Mouse (Mus musculus) hindbrain, embryonic 14.5 days (tissue): Measurements from ENCODE around the gene A530032D15Rik. TPM values are rescaled to one million over a fixed set of nuclear protein-coding genes. Genes with fewer than 3 reads are reported as not detected.
"Not testable (repeated sequence)": the region's sequence is repeated elsewhere in the genome, so short reads cannot be mapped to it uniquely, and the experiment has no call there.

ENCODE experiments used
- ATAC-seq: fragments of 200-750 bp; cut with Nextera tagmentation; 2 replicates; pipeline ENCODE4 v1.8.0; 2017; ENCODE audit warnings: moderate number of reproducible peaks, mild to moderate bottlenecking, moderate TSS enrichment, moderate library complexity; ENCODE audit not compliant: low FRiP score
- DNase-seq: peaks from one replicate; pipeline ENCODE4 v3.0.0-alpha.2; 2015; ENCODE audit warnings: low spot score
- H3K27ac ChIP-seq: fragments of 300-500 bp; sonication (generic); 2 replicates; pipeline ENCODE4 v1.5.1; 2014; ENCODE audit warnings: mild to moderate bottlenecking, moderate library complexity
- H3K27me3 ChIP-seq: fragments of 300-500 bp; sonication (generic); 2 replicates; pipeline ENCODE4 v1.6.1; 2014; ENCODE audit warnings: mild to moderate bottlenecking, low read length, mixed read lengths; ENCODE audit not compliant: control insufficient read depth, insufficient read depth
- H3K36me3 ChIP-seq: fragments of 300-500 bp; sonication (generic); replicated peaks from 2 replicates; pipeline ENCODE4 v1.6.1; 2014; ENCODE audit not compliant: control insufficient read depth, insufficient read depth
- H3K4me1 ChIP-seq: fragments of 300-500 bp; sonication (generic); replicated peaks from 2 replicates; pipeline ENCODE4 v1.6.1; 2014; ENCODE audit warnings: antibody characterized with exemption, low read length, mixed read lengths; ENCODE audit not compliant: control insufficient read depth, insufficient read depth
- H3K4me2 ChIP-seq: fragments of 300-500 bp; sonication (generic); replicated peaks from 2 replicates; pipeline ENCODE4 v1.6.1; 2014; ENCODE audit warnings: mild to moderate bottlenecking, moderate library complexity
- H3K4me3 ChIP-seq: fragments of 300-500 bp; sonication (generic); replicated peaks from 2 replicates; pipeline ENCODE4 v1.5.1; 2014; ENCODE audit warnings: mild to moderate bottlenecking, low read length
- H3K9ac ChIP-seq: fragments of 300-500 bp; sonication (generic); 2 replicates; pipeline ENCODE4 v1.6.1; 2014
- H3K9me3 ChIP-seq: fragments of 300-500 bp; sonication (generic); 2 replicates; pipeline ENCODE4 v1.6.1; 2016; ENCODE audit warnings: low read length; ENCODE audit not compliant: control insufficient read depth
- WGBS: fragments of 180-500 bp; shearing (Covaris S2); extraction: QIAGEN DNeasy Blood & Tissue Kit; methylation state at CpG from one replicate; pipeline ENCODE4 v1.1.7; 2014; 5-methylcytosine and 5-hydroxymethylcytosine counted together
- polyA plus RNA-seq: library from polyadenylated mRNA; unstranded; fragments of >200 nt; fragmentation: Nextera tagmentation; extraction: Ambion mirVana; gene quantifications from 2 replicates; pipeline ENCODE4 v1.2.1, GENCODE M21; 2014

Gene A530032D15Rik
- polyA plus RNA-seq, 1 experiment from 2014 or later: not detected

- H3K4me2 ChIP-seq, H3K27ac ChIP-seq, H3K4me1 ChIP-seq, H3K4me3 ChIP-seq, H3K9me3 ChIP-seq, DNase-seq, H3K9ac ChIP-seq, ATAC-seq, H3K27me3 ChIP-seq, H3K36me3 ChIP-seq: not testable (repeated sequence)
- 65% methylated on average over 3 of the region's 3 CpGs for WGBS
Observed at GRCm38 (mm10) chr1:85084803-85085202, 24.9 kb downstream of the A530032D15Rik start.

- not testable (repeated sequence) for H3K9ac ChIP-seq, DNase-seq, H3K4me3 ChIP-seq, H3K4me2 ChIP-seq, H3K9me3 ChIP-seq, H3K27me3 ChIP-seq, H3K27ac ChIP-seq, H3K36me3 ChIP-seq, H3K4me1 ChIP-seq, ATAC-seq
- WGBS: 66% methylated on average over 3 of the region's 3 CpGs
Observed at GRCm38 (mm10) chr1:85073099-85073498, 36.6 kb downstream of the A530032D15Rik start.

GRCm38 (mm10) chr1:85071690-85072089 is 38.0 kb downstream of the A530032D15Rik start:
- H3K4me2 ChIP-seq: not testable (repeated sequence)
- 66% methylated on average over 3 of the region's 3 CpGs for WGBS

GRCm38 (mm10) chr1:85035801-85036200 is 73.9 kb downstream of the A530032D15Rik start:
- not testable (repeated sequence) for H3K27ac ChIP-seq, H3K4me1 ChIP-seq, ATAC-seq, H3K9ac ChIP-seq, H3K4me2 ChIP-seq, H3K27me3 ChIP-seq, H3K9me3 ChIP-seq, H3K36me3 ChIP-seq, H3K4me3 ChIP-seq, DNase-seq
- whole genome bisulfite sequencing: 79% methylated on average over 4 of the region's 6 CpGs

More at GRCm38 (mm10) chr1:85071690-85072089, 38.0 kb downstream of the A530032D15Rik start:
- H3K27ac ChIP-seq, H3K4me3 ChIP-seq, H3K4me1 ChIP-seq, H3K9me3 ChIP-seq, H3K9ac ChIP-seq, DNase-seq, ATAC-seq, H3K27me3 ChIP-seq, H3K36me3 ChIP-seq: not testable (repeated sequence)

GRCm38 (mm10) chr1:85034394-85034793 is 75.3 kb downstream of the A530032D15Rik start:
- not testable (repeated sequence) for H3K4me2 ChIP-seq, H3K4me1 ChIP-seq, H3K27me3 ChIP-seq, H3K9me3 ChIP-seq, H3K4me3 ChIP-seq, DNase-seq, H3K9ac ChIP-seq, H3K27ac ChIP-seq, H3K36me3 ChIP-seq, ATAC-seq
- WGBS: 91% methylated on average over 3 of the region's 4 CpGs

GRCm38 (mm10) chr1:85033616-85034015 is 76.0 kb downstream of the A530032D15Rik start:
- DNase-seq, H3K27ac ChIP-seq, H3K9ac ChIP-seq, H3K4me1 ChIP-seq, H3K27me3 ChIP-seq, H3K9me3 ChIP-seq, H3K36me3 ChIP-seq, H3K4me2 ChIP-seq, H3K4me3 ChIP-seq, ATAC-seq: not testable (repeated sequence)
- 90% methylated on average over 4 of the region's 6 CpGs for WGBS

Other genes with a start within 250 kb of the A530032D15Rik start
- gene Slc16a14, start 174.7 kb downstream of the A530032D15Rik start, polyA plus RNA-seq: 12.0 and 12.4 TPM in 2 replicates
- not detected in 2 replicates for gene Gm10553, start 9.7 kb downstream of the A530032D15Rik start, polyA plus RNA-seq
- 0.33 and 0.35 TPM in 2 replicates for gene C130026I21Rik, start 160.7 kb upstream of the A530032D15Rik start, polyA plus RNA-seq